Mouse (Mus musculus) CH12F3 (cell line): ENCODE results near the gene Sec13.

ENCODE experiments used
- in situ Hi-C: fragments of 300-500 bp; cut with MboI; formaldehyde crosslinking; loops from 2 replicates; pipeline ENCODE4 v1.14.3; 2020; ENCODE audit warnings: low sequenced_read_pairs

Sec13 gene

GRCm38 (mm10) chr6:113740236-113741217, at the start of gene Sec13:
Gene Sec13, minus strand, starts transcription at chr6:113740743.
- in situ Hi-C loops: no loop called here

- in situ Hi-C loops: no loop called here
These were observed 47.0 kb upstream of the Sec13 start for GRCm38 (mm10) chr6:113787459-113787968.

GRCm38 (mm10) chr6:113785658-113786057, 45.1 kb upstream of the Sec13 start:
- in situ Hi-C loops: no loop called here

- in situ Hi-C loops: no loop called here
These were observed 37.7 kb upstream of the Sec13 start for GRCm38 (mm10) chr6:113778229-113778753.

- in situ Hi-C loops: loop anchor here (5.0 kb wide), 1 partner anchor 303 kb away; no protein-coding TSS in a partner anchor
These were observed 28.3 kb upstream of the Sec13 start for GRCm38 (mm10) chr6:113768804-113769203.

- in situ Hi-C loops: no loop called here
These were observed 21.1 kb upstream of the Sec13 start for GRCm38 (mm10) chr6:113761644-113762043.

- in situ Hi-C loops: no loop called here
These were observed 8.7 kb upstream of the Sec13 start for GRCm38 (mm10) chr6:113749119-113749685.

- in situ Hi-C loops: no loop called here
These were observed 7.8 kb upstream of the Sec13 start for GRCm38 (mm10) chr6:113748351-113748750.

GRCm38 (mm10) chr6:113747284-113747683, 6.7 kb upstream of the Sec13 start:
- in situ Hi-C loops: no loop called here

GRCm38 (mm10) chr6:113745117-113745516, 4.6 kb upstream of the Sec13 start:
- in situ Hi-C loops: no loop called here

GRCm38 (mm10) chr6:113743111-113743510, 2.6 kb upstream of the Sec13 start:
- in situ Hi-C loops: no loop called here

- in situ Hi-C loops: no loop called here
These were observed 1.8 kb upstream of the Sec13 start for GRCm38 (mm10) chr6:113742321-113742720.

- in situ Hi-C loops: no loop called here
These were observed 882 bp upstream of the Sec13 start for GRCm38 (mm10) chr6:113741425-113741824.

GRCm38 (mm10) chr6:113737318-113738046, 3.1 kb downstream of the Sec13 start:
- in situ Hi-C loops: no loop called here

- in situ Hi-C loops: no loop called here
These were observed 9.2 kb downstream of the Sec13 start for GRCm38 (mm10) chr6:113731296-113731695.

GRCm38 (mm10) chr6:113728181-113728580, 12.4 kb downstream of the Sec13 start:
- in situ Hi-C loops: no loop called here

GRCm38 (mm10) chr6:113721061-113721460, 19.5 kb downstream of the Sec13 start:
- in situ Hi-C loops: no loop called here

GRCm38 (mm10) chr6:113719878-113720277, 20.7 kb downstream of the Sec13 start, which contains the start of gene Ghrl:
Gene Ghrl, minus strand, starts transcription at chr6:113719880.
- in situ Hi-C loops: no loop called here

GRCm38 (mm10) chr6:113717541-113717940, 23.0 kb downstream of the Sec13 start:
- in situ Hi-C loops: no loop called here

GRCm38 (mm10) chr6:113714797-113715196, 25.7 kb downstream of the Sec13 start:
- in situ Hi-C loops: no loop called here

GRCm38 (mm10) chr6:113714276-113714675, 26.3 kb downstream of the Sec13 start:
- in situ Hi-C loops: no loop called here
